Mouse (Mus musculus): ENCODE results near the gene Myo18a. TPM values are rescaled to one million over a fixed set of nuclear protein-coding genes. Genes with fewer than 3 reads are reported as not detected.

The Myo18a gene
- polyA plus RNA-seq, 1 experiment: 57.0 TPM

GRCm38 (mm10) chr11:77764694-77765458, 1.8 kb downstream of the Myo18a start:
- TF ChIP-seq USF1 (IDR thresholded peaks at IDR 0.05; ENCODE audit: low read depth): no peak
- TF ChIP-seq MAX (IDR thresholded peaks at IDR 0.05): no peak
- Histone ChIP-seq H3K79me3 (ENCODE audit: low read depth) (peaks cover 39% of the 10 kb centered on the region), H3K4me3 (ENCODE audit: insufficient read depth, poor library complexity, severe bottlenecking) (no peak overlapping the region), H3ac (ENCODE audit: control insufficient read depth, insufficient read length, low read depth) (no peak overlapping the region), H3K79me2 (ENCODE audit: control insufficient read depth, insufficient read depth) (peaks cover 71% of the 10 kb centered on the region), H3K27me3 (ENCODE audit: control insufficient read depth, insufficient read depth, insufficient read length) (no peaks in the 10 kb centered on the region), H3K36me3 (ENCODE audit: control insufficient read depth, insufficient read depth) (peaks cover 5% of the 10 kb centered on the region)

GRCm38 (mm10) chr11:77765459-77765777, 2.4 kb downstream of the Myo18a start:
- no peak overlapping the region for H3ac ChIP-seq (ENCODE audit: control insufficient read depth, insufficient read length, low read depth)
- peaks cover 77% of the 10 kb centered on the region for H3K79me2 ChIP-seq (ENCODE audit: control insufficient read depth, insufficient read depth)
- no peaks in the 10 kb centered on the region for H3K27me3 ChIP-seq (ENCODE audit: control insufficient read depth, insufficient read depth, insufficient read length)
- peaks cover 43% of the 10 kb centered on the region for H3K79me3 ChIP-seq (ENCODE audit: low read depth)
- no peak overlapping the region for H3K4me3 ChIP-seq (ENCODE audit: insufficient read depth, poor library complexity, severe bottlenecking)
- H3K36me3 ChIP-seq (ENCODE audit: control insufficient read depth, insufficient read depth): peaks cover 5% of the 10 kb centered on the region
- no peak for TF ChIP-seq CEBPB (IDR thresholded peaks at IDR 0.05; ENCODE audit: low read depth)
- TF ChIP-seq CTCF (IDR thresholded peaks at IDR 0.05; ENCODE audit: control insufficient read depth, insufficient read depth, insufficient read length): no peak
- no peak for TF ChIP-seq FOSL1 (IDR thresholded peaks at IDR 0.05; ENCODE audit: insufficient read depth, low read length, poor library complexity, severe bottlenecking)
- no peak for TF ChIP-seq MAX (IDR thresholded peaks at IDR 0.05)
- no peak for TF ChIP-seq MYOG (IDR thresholded peaks at IDR 0.05; ENCODE audit: control insufficient read depth, extremely low read depth, insufficient read length)
- TF ChIP-seq USF1 (IDR thresholded peaks at IDR 0.05; ENCODE audit: low read depth): no peak
- no peak for TF ChIP-seq MYOD1 (IDR thresholded peaks at IDR 0.05; ENCODE audit: control insufficient read depth, insufficient read length, low read depth)

GRCm38 (mm10) chr11:77766351-77767001, 3.4 kb downstream of the Myo18a start:
- no peak for TF ChIP-seq MYOD1 (IDR thresholded peaks at IDR 0.05; ENCODE audit: control insufficient read depth, insufficient read length, low read depth)
- peak; percentile 60 for TF ChIP-seq CTCF (IDR thresholded peaks at IDR 0.05; ENCODE audit: control insufficient read depth, insufficient read depth, insufficient read length)
- H3K79me2 ChIP-seq (ENCODE audit: control insufficient read depth, insufficient read depth): peaks cover 87% of the 10 kb centered on the region

GRCm38 (mm10) chr11:77769496-77769895, 6.5 kb downstream of the Myo18a start:
- H3K79me3 ChIP-seq (ENCODE audit: low read depth): peaks cover 71% of the 10 kb centered on the region
- no peaks in the 10 kb centered on the region for H3K27me3 ChIP-seq (ENCODE audit: control insufficient read depth, insufficient read depth, insufficient read length)
- H3K36me3 ChIP-seq (ENCODE audit: control insufficient read depth, insufficient read depth): peaks cover 13% of the 10 kb centered on the region
- H3K4me3 ChIP-seq (ENCODE audit: insufficient read depth, poor library complexity, severe bottlenecking): no peak overlapping the region
- peaks cover 100% of the 10 kb centered on the region for H3K79me2 ChIP-seq (ENCODE audit: control insufficient read depth, insufficient read depth)
- no peak overlapping the region for H3ac ChIP-seq (ENCODE audit: control insufficient read depth, insufficient read length, low read depth)
- TF ChIP-seq FOSL1 (IDR thresholded peaks at IDR 0.05; ENCODE audit: insufficient read depth, low read length, poor library complexity, severe bottlenecking) (no peak), MYOG (IDR thresholded peaks at IDR 0.05; ENCODE audit: control insufficient read depth, extremely low read depth, insufficient read length) (no peak)

More at GRCm38 (mm10) chr11:77766351-77767001, 3.4 kb downstream of the Myo18a start:
- H3K27me3 ChIP-seq (ENCODE audit: control insufficient read depth, insufficient read depth, insufficient read length): no peaks in the 10 kb centered on the region
- H3ac ChIP-seq (ENCODE audit: control insufficient read depth, insufficient read length, low read depth): peak overlapping the region; percentile 6
- peaks cover 5% of the 10 kb centered on the region for H3K36me3 ChIP-seq (ENCODE audit: control insufficient read depth, insufficient read depth)
- H3K4me3 ChIP-seq (ENCODE audit: insufficient read depth, poor library complexity, severe bottlenecking): no peak overlapping the region
- peaks cover 52% of the 10 kb centered on the region for H3K79me3 ChIP-seq (ENCODE audit: low read depth)

- Histone ChIP-seq H3K4me3 (ENCODE audit: insufficient read depth, poor library complexity, severe bottlenecking) (no peak overlapping the region), H3K79me3 (ENCODE audit: low read depth) (peaks cover 68% of the 10 kb centered on the region), H3K27me3 (ENCODE audit: control insufficient read depth, insufficient read depth, insufficient read length) (no peaks in the 10 kb centered on the region), H3K36me3 (ENCODE audit: control insufficient read depth, insufficient read depth) (peaks cover 13% of the 10 kb centered on the region), H3ac (ENCODE audit: control insufficient read depth, insufficient read length, low read depth) (no peak overlapping the region), H3K79me2 (ENCODE audit: control insufficient read depth, insufficient read depth) (peaks cover 99% of the 10 kb centered on the region)
- TF ChIP-seq CEBPB (IDR thresholded peaks at IDR 0.05; ENCODE audit: low read depth) (no peak), MYOG (IDR thresholded peaks at IDR 0.05; ENCODE audit: control insufficient read depth, extremely low read depth, insufficient read length) (no peak), FOSL1 (IDR thresholded peaks at IDR 0.05; ENCODE audit: insufficient read depth, low read length, poor library complexity, severe bottlenecking) (no peak), MAX (IDR thresholded peaks at IDR 0.05) (no peak), CTCF (IDR thresholded peaks at IDR 0.05; ENCODE audit: control insufficient read depth, insufficient read depth, insufficient read length) (no peak), MYOD1 (IDR thresholded peaks at IDR 0.05; ENCODE audit: control insufficient read depth, insufficient read length, low read depth) (no peak)
These were observed 7.3 kb downstream of the Myo18a start for GRCm38 (mm10) chr11:77770346-77770745.
